Mouse (Mus musculus) midbrain, embryonic 15.5 days (tissue): ENCODE data around the gene Ccdc24. TPM values are rescaled to one million over a fixed set of nuclear protein-coding genes. Genes with fewer than 3 reads are reported as not detected.

Experiments
- ATAC-seq: fragments of 200-750 bp; cut with Nextera tagmentation; replicated peaks from 2 replicates; pipeline ENCODE4 v1.8.0; 2017; ENCODE audit warnings: moderate TSS enrichment
- H3K27ac ChIP-seq: fragments of 300-500 bp; sonication (generic); 2 replicates; pipeline ENCODE4 v1.5.1; 2015; ENCODE audit warnings: mild to moderate bottlenecking, inconsistent platforms
- H3K27me3 ChIP-seq: fragments of 300-500 bp; sonication (generic); replicated peaks from 2 replicates; pipeline ENCODE4 v1.6.1; 2015; ENCODE audit warnings: inconsistent platforms
- H3K36me3 ChIP-seq: fragments of 300-500 bp; sonication (generic); replicated peaks from 2 replicates; pipeline ENCODE4 v1.6.1; 2015; ENCODE audit warnings: inconsistent platforms
- H3K4me1 ChIP-seq: fragments of 300-500 bp; sonication (generic); 2 replicates; pipeline ENCODE4 v1.6.1; 2015; ENCODE audit warnings: inconsistent platforms
- H3K4me2 ChIP-seq: fragments of 300-500 bp; sonication (generic); 2 replicates; pipeline ENCODE4 v1.6.1; 2015; ENCODE audit warnings: inconsistent platforms, mild to moderate bottlenecking, moderate library complexity
- H3K4me3 ChIP-seq: fragments of 300-500 bp; sonication (generic); 2 replicates; pipeline ENCODE4 v1.5.1; 2015; ENCODE audit warnings: mild to moderate bottlenecking, inconsistent platforms
- H3K9ac ChIP-seq: fragments of 300-500 bp; sonication (generic); 2 replicates; pipeline ENCODE4 v1.6.1; 2015; ENCODE audit warnings: mild to moderate bottlenecking, inconsistent platforms
- H3K9me3 ChIP-seq: fragments of 300-500 bp; sonication (generic); 2 replicates; pipeline ENCODE4 v1.6.1; 2016; ENCODE audit warnings: inconsistent platforms
- WGBS: fragments of 180-500 bp; shearing (Covaris S2); methylation state at CpG from one replicate; pipeline ENCODE4 v1.1.7; 2015; ENCODE audit warnings: mixed read lengths; 5-methylcytosine and 5-hydroxymethylcytosine counted together
- polyA plus RNA-seq: library from polyadenylated mRNA; unstranded; fragments of >200 nt; fragmentation: Nextera tagmentation; extraction: Ambion mirVana; gene quantifications from 2 replicates; pipeline ENCODE4 v1.2.1, GENCODE M21; 2015

Ccdc24 gene
- polyA plus RNA-seq, 1 experiment from 2014 or later: 3.2 TPM

DNA sequence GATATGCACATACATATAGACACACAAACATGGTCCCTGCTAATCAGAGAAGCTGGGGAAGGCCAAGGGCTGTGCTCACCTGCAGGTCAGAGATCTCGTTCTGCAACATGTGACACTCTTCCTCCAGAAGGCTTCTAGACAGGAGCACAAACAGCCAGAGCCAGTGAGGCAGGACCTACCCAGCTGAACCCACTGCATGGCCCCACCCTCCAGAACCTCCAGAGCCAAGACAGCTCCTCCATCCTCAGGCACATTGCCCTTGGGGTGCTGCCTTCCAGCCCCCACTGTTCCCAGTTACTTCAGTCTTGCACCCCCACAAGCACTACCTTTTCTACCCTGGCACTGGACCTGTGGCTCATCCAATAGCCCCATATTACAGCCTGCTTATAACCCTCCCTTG lies 1.9 kb downstream of the Ccdc24 start:
- H3K27me3 ChIP-seq: no peaks in the 10 kb centered on the region
- H3K36me3 ChIP-seq: peaks cover 10% of the 10 kb centered on the region; the same call in 1 of the 2 replicates
- no peak for ATAC-seq
- H3K4me3 ChIP-seq: no peak overlapping the region
- no peak overlapping the region for H3K27ac ChIP-seq
- peaks cover 17% of the 10 kb centered on the region for H3K4me1 ChIP-seq
- no peak overlapping the region for H3K4me2 ChIP-seq
- no peak overlapping the region for H3K9ac ChIP-seq
- 71% methylated on average over 1 of the region's 1 CpGs for WGBS
- H3K9me3 ChIP-seq: no peaks in the 10 kb centered on the region

DNA sequence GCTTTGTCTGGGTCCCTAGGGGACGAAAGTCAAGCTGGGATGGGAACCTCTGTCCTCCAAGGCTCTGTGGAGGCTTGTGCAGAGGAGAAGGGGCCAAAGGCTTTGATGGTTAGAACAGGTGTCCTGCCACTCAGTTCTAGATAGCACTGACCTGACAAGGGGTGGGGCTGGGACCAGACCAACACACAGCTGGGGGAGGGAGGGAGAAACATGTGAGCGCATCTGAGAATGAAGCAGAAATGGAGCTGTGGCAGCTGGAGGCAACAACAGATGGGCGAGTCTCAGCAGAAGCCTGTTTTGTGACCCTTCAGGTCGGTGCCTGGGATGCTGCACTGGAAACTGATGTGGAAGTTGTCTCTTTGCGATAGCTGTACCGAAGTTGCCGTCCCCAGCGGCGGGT lies 3.0 kb downstream of the Ccdc24 start:
- no peak overlapping the region for H3K27ac ChIP-seq
- no peak for ATAC-seq

DNA sequence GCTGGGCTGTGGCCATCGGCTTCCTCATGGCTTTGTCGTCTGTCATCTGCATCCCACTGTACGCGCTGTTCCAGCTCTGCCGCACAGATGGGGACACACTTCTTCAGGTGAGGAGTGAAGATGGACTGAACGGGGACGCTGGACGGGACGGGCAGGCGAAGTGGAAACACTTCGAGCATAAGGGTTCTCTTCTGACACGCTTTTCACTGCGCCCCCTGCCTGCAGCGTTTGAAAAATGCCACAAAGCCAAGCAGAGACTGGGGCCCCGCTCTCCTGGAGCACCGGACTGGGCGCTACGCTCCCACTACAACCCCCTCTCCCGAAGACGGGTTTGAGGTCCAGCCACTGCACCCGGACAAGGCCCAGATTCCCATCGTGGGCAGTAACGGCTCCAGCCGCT lies 4.5 kb downstream of the Ccdc24 start:
- Histone ChIP-seq H3K27ac (no peak overlapping the region), H3K9me3 (no peaks in the 10 kb centered on the region), H3K36me3 (no peaks in the 10 kb centered on the region), H3K27me3 (no peaks in the 10 kb centered on the region), H3K4me3 (no peak overlapping the region), H3K4me1 (peaks cover 21% of the 10 kb centered on the region), H3K4me2 (no peak overlapping the region), H3K9ac (no peak overlapping the region)
- peak; percentile 16; the same call in 1 of the 2 replicates for ATAC-seq
- WGBS: 14% methylated on average over 24 of the region's 24 CpGs

More for the DNA sequence above, 3.0 kb downstream of the Ccdc24 start:
- peaks cover 6% of the 10 kb centered on the region; the same call in 1 of the 2 replicates for H3K36me3 ChIP-seq
- WGBS: 71% methylated on average over 9 of the region's 9 CpGs
- peaks cover 17% of the 10 kb centered on the region for H3K4me1 ChIP-seq
- H3K9me3 ChIP-seq: no peaks in the 10 kb centered on the region
- no peak overlapping the region for H3K9ac ChIP-seq
- no peaks in the 10 kb centered on the region for H3K27me3 ChIP-seq
- no peak overlapping the region for H3K4me2 ChIP-seq
- no peak overlapping the region for H3K4me3 ChIP-seq

DNA sequence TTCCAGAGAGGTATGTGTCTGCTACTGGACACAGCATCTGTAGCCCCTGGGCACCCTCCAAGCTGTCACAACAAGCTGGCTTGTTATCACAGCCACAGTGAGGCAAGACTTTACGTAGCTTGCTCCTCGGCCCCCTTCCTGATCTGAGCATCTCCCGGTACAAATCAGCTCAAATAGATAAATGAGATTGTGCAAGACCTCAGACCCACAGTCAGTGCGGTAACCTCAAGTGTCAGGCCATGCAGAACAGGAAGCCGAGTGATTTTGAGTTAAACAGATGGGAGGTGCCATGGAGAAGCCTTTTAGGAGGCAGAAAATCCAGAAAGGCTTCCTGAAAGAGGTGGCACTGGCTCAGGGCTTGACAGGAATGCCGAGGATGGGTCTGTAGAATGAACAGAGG lies 5.4 kb downstream of the Ccdc24 start:
- no peak for ATAC-seq
- 81% methylated on average over 6 of the region's 6 CpGs for WGBS

DNA sequence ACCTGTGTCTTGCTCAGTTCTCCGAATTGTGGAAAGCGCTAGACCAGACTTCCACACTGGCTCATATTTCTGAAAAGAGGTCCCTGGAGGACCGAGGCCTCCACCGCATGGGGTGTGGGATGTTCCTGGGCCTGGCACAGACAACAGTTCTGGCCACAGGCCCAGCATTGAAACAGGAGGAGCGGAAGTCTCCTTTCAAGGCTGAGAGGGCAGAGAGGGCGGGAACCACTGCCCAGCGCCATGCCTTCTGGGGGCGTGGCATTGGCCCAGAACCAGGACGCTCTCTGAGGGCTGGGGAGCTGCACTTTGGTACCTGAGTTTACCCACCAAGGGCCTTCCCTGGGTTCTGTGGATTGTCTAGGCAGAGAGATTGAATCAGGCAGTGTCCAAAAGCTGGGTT lies 6.3 kb downstream of the Ccdc24 start:
- Histone ChIP-seq H3K9me3 (no peaks in the 10 kb centered on the region), H3K4me2 (no peak overlapping the region), H3K9ac (no peak overlapping the region), H3K4me1 (peaks cover 17% of the 10 kb centered on the region), H3K4me3 (no peak overlapping the region), H3K36me3 (no peaks in the 10 kb centered on the region), H3K27me3 (no peaks in the 10 kb centered on the region), H3K27ac (no peak overlapping the region)
- ATAC-seq: no peak
- 52% methylated on average over 9 of the region's 9 CpGs for WGBS

More for the DNA sequence above, 5.4 kb downstream of the Ccdc24 start:
- no peak overlapping the region for H3K27ac ChIP-seq
- H3K27me3 ChIP-seq: no peaks in the 10 kb centered on the region
- H3K4me3 ChIP-seq: no peak overlapping the region
- no peak overlapping the region for H3K9ac ChIP-seq
- no peaks in the 10 kb centered on the region for H3K9me3 ChIP-seq
- no peak overlapping the region for H3K4me2 ChIP-seq
- H3K36me3 ChIP-seq: no peaks in the 10 kb centered on the region
- H3K4me1 ChIP-seq: peaks cover 17% of the 10 kb centered on the region

DNA sequence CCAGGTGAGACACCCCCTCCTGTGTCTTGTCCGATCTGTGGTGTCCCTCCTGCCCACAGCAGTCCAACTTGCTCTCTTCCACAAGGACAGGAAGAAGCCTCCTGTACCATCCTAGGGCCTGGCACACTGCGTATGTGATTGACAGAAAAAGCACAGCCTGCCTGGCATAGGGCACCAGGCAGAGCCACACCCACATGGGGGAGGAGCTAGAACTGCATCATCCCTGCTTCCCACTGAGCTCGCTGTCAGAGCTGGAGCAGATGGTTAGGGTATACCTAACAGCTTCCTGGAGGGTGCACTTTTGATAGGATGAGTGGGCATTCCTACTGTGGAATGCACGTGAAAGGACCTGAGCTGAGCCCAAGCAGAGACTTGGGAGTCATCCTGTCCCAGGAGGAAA lies 9.5 kb downstream of the Ccdc24 start:
- 28% methylated on average over 4 of the region's 4 CpGs for WGBS
- no peak overlapping the region for H3K9ac ChIP-seq

DNA sequence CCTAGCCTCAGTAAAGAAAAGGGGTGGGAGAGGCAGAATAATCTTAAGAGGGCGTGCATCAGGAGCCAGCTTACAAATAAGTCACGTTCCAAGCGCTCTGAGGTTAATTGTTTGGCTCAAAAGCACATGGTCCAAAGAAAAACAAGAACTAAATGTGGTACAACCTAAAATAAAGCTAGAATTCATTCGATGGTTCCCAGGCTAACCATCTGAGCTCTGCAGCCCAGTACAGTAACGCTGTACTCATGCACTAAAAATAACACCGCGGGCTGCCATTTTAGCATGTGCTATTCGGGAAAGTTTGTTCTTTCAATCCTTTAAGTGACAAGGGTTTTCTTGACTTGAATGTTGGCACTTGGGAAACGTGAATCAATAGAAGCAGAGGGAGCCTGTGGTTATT lies 11.8 kb downstream of the Ccdc24 start:
- ATAC-seq: no peak
- no peaks in the 10 kb centered on the region for H3K36me3 ChIP-seq
- no peak overlapping the region for H3K4me3 ChIP-seq
- no peak overlapping the region for H3K27ac ChIP-seq
- 82% methylated on average over 9 of the region's 9 CpGs for WGBS
- H3K9me3 ChIP-seq: no peaks in the 10 kb centered on the region
- H3K4me1 ChIP-seq: peaks cover 10% of the 10 kb centered on the region; the same call in 1 of the 2 replicates
- no peaks in the 10 kb centered on the region for H3K27me3 ChIP-seq
- H3K4me2 ChIP-seq: no peak overlapping the region
- no peak overlapping the region for H3K9ac ChIP-seq

More for the DNA sequence above, 9.5 kb downstream of the Ccdc24 start:
- Histone ChIP-seq H3K36me3 (no peaks in the 10 kb centered on the region), H3K4me2 (no peak overlapping the region), H3K27ac (no peak overlapping the region), H3K27me3 (no peaks in the 10 kb centered on the region), H3K9me3 (no peaks in the 10 kb centered on the region), H3K4me1 (peaks cover 17% of the 10 kb centered on the region), H3K4me3 (no peak overlapping the region)
- ATAC-seq: peak; percentile 82

DNA sequence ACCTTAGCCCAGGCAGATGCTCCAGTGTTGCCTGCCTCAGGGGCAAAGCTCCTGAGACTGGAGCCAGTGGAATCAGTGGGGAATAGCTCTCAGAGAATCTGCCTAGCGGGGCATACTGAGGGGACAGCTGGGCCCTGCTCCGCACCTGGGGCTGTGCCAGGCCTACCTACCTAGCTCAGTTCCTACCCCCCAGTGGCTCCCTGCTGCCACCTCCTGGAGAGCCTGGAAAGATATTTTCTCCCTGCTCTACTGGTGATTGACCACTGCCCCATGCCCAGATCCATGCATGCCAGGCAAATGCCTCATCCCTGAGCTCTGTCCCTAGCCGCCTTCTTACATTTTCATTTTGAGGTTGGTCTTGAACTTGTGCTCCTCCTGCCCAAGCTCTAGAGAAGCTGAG lies 13.6 kb downstream of the Ccdc24 start:
- Histone ChIP-seq H3K9ac (no peak overlapping the region), H3K4me1 (peaks cover 10% of the 10 kb centered on the region; the same call in 1 of the 2 replicates), H3K27ac (0 out of 2 replicates have a peak overlapping the region, but pooled peaks have one; percentile 8), H3K9me3 (no peaks in the 10 kb centered on the region), H3K4me2 (no peak overlapping the region), H3K27me3 (no peaks in the 10 kb centered on the region), H3K4me3 (no peak overlapping the region), H3K36me3 (no peaks in the 10 kb centered on the region)
- ATAC-seq: no peak
- 64% methylated on average over 3 of the region's 3 CpGs for WGBS

DNA sequence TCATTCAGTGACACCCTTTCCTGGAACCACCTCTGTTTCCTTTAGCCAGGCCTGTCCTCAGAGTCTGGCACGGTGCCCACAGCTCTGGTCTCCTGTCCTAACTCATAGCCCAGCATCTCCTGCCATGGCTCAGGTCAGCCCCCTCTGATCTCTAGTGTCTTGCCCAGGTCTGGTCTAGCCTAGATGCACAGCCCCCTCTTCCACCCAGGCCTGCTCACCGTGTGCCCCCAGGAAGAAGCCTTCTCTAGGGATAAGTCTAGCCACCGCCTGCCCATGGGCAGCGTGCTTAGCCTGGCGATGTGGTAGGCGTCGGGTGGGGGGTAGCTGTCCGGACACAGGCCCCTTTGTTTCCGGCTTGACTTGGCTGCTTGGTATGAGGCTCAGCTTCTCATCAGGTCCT lies 17.2 kb downstream of the Ccdc24 start:
- no peaks in the 10 kb centered on the region for H3K27me3 ChIP-seq
- H3K9me3 ChIP-seq: no peaks in the 10 kb centered on the region
- no peak overlapping the region for H3K4me3 ChIP-seq
- H3K36me3 ChIP-seq: no peaks in the 10 kb centered on the region
- WGBS: 67% methylated on average over 9 of the region's 9 CpGs
- peak; percentile 27 for ATAC-seq
- H3K9ac ChIP-seq: no peak overlapping the region
- H3K4me2 ChIP-seq: no peak overlapping the region
- H3K27ac ChIP-seq: peak overlapping the region; percentile 53; the same call in 1 of the 2 replicates
- peaks cover 6% of the 10 kb centered on the region; the same call in 1 of the 2 replicates for H3K4me1 ChIP-seq

DNA sequence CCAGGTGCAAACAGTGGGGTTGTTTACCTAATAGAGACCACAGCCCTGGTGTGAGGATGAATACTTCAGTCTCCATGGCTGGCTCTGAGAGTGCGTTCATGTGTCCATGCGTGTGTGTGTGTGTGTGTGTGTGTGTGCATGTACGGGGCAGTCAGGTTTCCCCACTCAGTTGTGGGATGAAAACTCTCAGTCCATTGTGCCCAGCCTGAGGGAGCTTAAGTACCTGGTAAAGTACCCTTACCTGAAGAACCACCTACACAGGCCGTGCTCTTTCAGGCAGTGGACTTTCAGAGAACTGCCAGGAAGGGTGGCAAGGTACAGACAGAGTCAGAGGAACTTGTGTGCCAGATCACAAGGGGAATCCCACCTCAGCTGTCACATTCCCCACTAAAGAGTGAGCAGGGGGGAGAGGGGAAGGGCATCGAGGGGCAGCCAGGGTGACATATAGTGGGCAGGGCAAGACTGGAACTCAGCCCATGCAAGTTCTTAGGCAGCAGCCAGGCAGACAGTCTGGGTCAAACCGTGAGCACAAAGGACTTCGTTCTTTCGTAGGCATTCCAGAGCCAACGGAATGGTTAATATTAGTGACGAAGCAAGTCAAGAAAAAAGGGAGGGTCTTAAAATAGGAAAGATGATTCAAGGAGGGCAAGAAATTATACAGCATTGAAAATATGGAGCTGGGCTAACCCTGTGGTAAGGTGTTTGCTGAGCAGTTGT lies 20.0 kb downstream of the Ccdc24 start:
- ATAC-seq: no peak
- no peak overlapping the region for H3K4me3 ChIP-seq
- 92% methylated on average over 10 of the region's 10 CpGs for WGBS
- no peaks in the 10 kb centered on the region for H3K36me3 ChIP-seq
- no peaks in the 10 kb centered on the region for H3K27me3 ChIP-seq
- H3K27ac ChIP-seq: no peak overlapping the region
- H3K9me3 ChIP-seq: no peaks in the 10 kb centered on the region
- H3K9ac ChIP-seq: no peak overlapping the region
- H3K4me2 ChIP-seq: no peak overlapping the region
- peaks cover 11% of the 10 kb centered on the region; the same call in 1 of the 2 replicates for H3K4me1 ChIP-seq

DNA sequence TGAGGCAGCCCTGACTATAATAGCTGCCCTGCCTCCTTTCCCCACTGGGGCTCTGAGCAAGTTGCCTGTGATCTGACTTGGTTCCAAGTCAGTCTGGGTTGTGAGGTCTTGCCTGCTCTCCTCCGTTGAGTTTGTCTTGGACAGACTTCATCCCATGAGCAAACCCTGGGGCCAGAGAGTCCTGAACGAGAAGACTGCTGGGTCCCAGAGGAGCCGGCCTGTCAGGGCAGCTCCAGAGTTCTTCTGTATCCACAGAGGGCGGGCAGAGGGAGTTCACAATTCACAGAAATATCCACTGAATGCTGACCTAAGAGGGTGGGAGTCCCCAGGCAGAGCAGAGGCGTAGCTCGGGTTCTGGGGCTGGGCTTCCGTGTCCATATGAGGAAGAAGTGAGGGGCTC lies 21.5 kb downstream of the Ccdc24 start:
- Histone ChIP-seq H3K4me2 (no peak overlapping the region), H3K36me3 (no peaks in the 10 kb centered on the region), H3K4me3 (no peak overlapping the region), H3K27me3 (no peaks in the 10 kb centered on the region), H3K27ac (no peak overlapping the region), H3K9ac (no peak overlapping the region), H3K9me3 (no peaks in the 10 kb centered on the region), H3K4me1 (peaks cover 11% of the 10 kb centered on the region; the same call in 1 of the 2 replicates)
- no peak for ATAC-seq
- WGBS: 78% methylated on average over 7 of the region's 7 CpGs

DNA sequence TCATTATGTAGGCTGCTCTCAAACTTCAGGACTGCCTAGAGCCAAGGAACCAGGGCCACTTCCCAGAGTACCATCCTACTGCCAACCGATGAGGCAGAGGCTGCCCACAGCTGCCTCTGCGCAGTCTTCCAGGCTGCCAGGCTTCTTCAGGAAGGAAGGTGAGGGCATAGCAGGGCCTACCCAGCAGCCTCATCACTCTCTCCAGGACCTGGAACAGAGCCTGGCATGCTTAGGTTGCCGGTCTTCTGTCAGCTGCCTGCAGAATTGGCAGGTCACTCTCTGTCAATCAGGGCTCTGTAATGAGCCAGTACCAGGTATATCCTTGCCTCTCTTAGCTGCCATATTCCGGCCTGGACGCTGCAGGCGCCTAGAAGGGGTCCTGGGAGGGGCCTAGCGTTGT lies 22.2 kb downstream of the Ccdc24 start:
- Histone ChIP-seq H3K4me2 (no peak overlapping the region), H3K27ac (no peak overlapping the region), H3K9me3 (no peaks in the 10 kb centered on the region), H3K4me3 (no peak overlapping the region), H3K4me1 (peaks cover 11% of the 10 kb centered on the region; the same call in 1 of the 2 replicates), H3K36me3 (no peaks in the 10 kb centered on the region), H3K27me3 (no peaks in the 10 kb centered on the region; the same call in 1 of the 2 replicates), H3K9ac (no peak overlapping the region)
- no peak for ATAC-seq
- WGBS: 79% methylated on average over 7 of the region's 7 CpGs

DNA sequence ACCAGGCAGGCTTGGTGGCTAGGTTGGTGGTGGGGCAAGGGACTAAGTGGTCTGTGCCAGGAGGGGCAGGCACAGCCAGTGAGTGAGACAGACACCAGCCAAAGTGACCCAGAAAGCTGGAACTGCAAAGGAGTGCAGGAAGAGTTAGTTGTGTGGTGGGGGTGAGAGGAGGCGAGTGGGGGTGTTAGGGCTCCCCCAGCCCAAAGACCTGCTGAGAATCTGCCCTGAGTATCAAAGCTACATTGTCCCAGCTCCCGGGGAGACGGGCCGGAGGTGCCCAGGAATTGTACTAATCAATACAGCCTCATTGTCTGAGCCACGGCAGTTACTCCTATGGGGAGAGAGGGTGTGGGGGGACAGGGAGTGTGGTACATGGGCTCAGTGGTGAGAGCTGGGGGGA lies 22.9 kb downstream of the Ccdc24 start:
- H3K27ac ChIP-seq: no peak overlapping the region
- H3K9ac ChIP-seq: no peak overlapping the region
- peaks cover 11% of the 10 kb centered on the region; the same call in 1 of the 2 replicates for H3K4me1 ChIP-seq
- H3K4me3 ChIP-seq: no peak overlapping the region
- no peaks in the 10 kb centered on the region for H3K36me3 ChIP-seq
- H3K9me3 ChIP-seq: no peaks in the 10 kb centered on the region
- H3K4me2 ChIP-seq: no peak overlapping the region
- WGBS: 13% methylated on average over 5 of the region's 5 CpGs
- no peaks in the 10 kb centered on the region; the same call in 1 of the 2 replicates for H3K27me3 ChIP-seq
- ATAC-seq: peak; percentile 70
